Mouse (Mus musculus): ENCODE results near the gene Cnbp. TPM values are rescaled to one million over a fixed set of nuclear protein-coding genes. Genes with fewer than 3 reads are reported as not detected.

Gene Cnbp
- polyA plus RNA-seq, 1 experiment = 123 TPM

DNA sequence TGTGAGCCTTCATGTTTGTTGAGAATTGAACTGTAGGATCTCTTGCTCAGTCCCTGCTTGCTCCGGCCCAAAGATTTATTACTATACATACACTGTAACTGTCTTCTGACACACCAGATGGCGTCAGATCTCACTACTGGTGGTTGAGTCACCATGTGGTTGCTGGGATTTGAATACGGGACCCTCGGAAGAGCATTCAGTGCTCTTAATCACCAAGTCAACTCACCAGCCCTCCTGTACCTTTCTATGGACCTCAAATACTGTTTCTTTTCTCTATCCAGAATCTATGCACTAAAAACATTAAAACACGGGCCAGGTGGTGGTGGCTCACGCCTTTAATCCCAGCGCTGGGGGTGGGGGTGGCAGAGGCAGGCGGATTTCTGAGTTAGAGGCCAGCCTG is 9.3 kb downstream of the Cnbp start:
- Histone ChIP-seq H3K27me3 (ENCODE audit: control insufficient read depth, insufficient read depth, low read length) (no peaks in the 10 kb centered on the region), H3K4me1 (ENCODE audit: control insufficient read depth, insufficient read depth, insufficient read length) (peaks cover 7% of the 10 kb centered on the region), H3K4me3 (ENCODE audit: extremely low read depth, insufficient read depth, insufficient read length) (no peak overlapping the region), H3K27ac (ENCODE audit: insufficient read depth, low read length) (no peak overlapping the region), H3K36me3 (ENCODE audit: control insufficient read depth, insufficient read depth, low read length) (peaks cover 30% of the 10 kb centered on the region)
- WGBS = 87% methylated on average over 8 of the region's 8 CpGs
- no peak for DNase-seq (ENCODE audit: low read depth in 1 of 2, low spot score in 2 of 2)
- no peak for TF ChIP-seq POLR2A (IDR thresholded peaks at IDR 0.05; ENCODE audit: low read depth, low read length)
- no peak for TF ChIP-seq CTCF (IDR thresholded peaks at IDR 0.05; ENCODE audit: extremely low read depth, insufficient read depth, insufficient read length, insufficient replicate concordance)

DNA sequence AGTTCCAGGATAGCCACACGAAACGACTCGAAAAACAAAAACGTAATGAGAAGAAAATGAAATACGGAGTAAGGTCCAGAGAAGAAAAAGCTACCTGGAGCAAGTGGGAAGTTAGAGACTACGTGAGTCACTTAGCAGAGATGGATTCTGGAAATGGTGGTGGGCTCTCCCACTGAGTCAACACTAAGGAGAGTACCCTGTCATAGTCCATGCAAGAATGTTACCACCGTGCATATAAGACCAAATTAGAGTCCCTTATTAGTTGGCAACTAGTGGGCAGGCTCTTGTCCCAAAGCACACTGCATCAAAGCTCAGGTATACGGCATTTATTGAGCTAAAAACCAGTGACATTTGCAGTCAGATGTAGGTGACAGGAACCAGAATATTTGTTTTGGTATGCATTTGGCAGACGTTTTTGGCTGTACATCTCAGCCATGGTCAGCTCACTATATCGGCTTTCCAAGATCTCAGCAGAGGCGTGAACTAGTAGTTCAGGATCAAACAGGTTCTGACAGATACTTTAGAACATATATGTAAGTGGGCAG is 11.0 kb downstream of the Cnbp start:
- Histone ChIP-seq H3K36me3 (ENCODE audit: control insufficient read depth, insufficient read depth, low read length) (peaks cover 25% of the 10 kb centered on the region), H3K4me3 (ENCODE audit: extremely low read depth, insufficient read depth, insufficient read length) (no peak overlapping the region)

DNA sequence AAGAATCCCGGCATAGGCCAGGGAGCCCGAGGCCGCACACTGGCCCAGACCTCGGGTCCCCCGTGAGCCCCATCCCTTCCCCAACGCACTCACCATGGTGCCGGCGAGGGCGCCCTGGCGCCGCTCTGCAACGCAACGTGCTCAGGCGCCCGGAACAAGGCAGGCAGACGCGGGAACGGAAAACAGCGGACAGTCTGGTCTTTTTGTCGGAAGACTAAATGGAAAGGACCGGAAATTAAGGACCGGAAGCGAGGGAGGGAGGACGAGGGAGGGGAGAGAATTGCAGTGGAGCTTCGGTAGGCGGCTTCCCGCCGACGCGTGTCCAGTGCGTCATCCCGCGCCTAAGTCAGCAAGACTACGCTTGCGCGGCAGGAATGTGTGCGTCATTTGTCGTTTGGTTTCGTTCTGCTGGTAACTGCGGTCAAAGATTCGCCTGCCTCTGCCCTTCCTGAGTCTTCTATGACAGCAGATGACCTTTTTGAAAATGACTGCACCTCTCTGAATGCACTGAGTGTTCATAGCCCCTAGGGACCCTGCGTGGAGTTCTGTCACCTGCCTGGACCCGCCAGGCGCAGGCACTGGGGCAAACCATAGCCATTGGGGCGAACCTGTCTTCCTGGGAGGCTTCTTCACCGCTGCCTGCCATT is 12.2 kb downstream of the Cnbp start, which contains the start of gene Isy1:
Gene Isy1, minus strand, starts transcription at position 248 of the 647 bp plus-strand sequence.
- Histone ChIP-seq H3K4me1 (ENCODE audit: control insufficient read depth, insufficient read depth, insufficient read length) (peaks cover 7% of the 10 kb centered on the region), H3K27me3 (ENCODE audit: control insufficient read depth, insufficient read depth, low read length) (no peaks in the 10 kb centered on the region), H3K27ac (ENCODE audit: insufficient read depth, low read length) (peak within 1 kb of the TSS; percentile 93), H3K36me3 (ENCODE audit: control insufficient read depth, insufficient read depth, low read length) (peaks cover 21% of the 10 kb centered on the region), H3K4me3 (ENCODE audit: extremely low read depth, insufficient read depth, insufficient read length) (peak within 1 kb of the TSS; percentile 86)
- WGBS = 1% methylated on average over 46 of the region's 46 CpGs
- TF ChIP-seq POLR2A (IDR thresholded peaks at IDR 0.05; ENCODE audit: low read depth, low read length) = no peak; the same call in 1 of the 2 replicates
- no peak for TF ChIP-seq CTCF (IDR thresholded peaks at IDR 0.05; ENCODE audit: extremely low read depth, insufficient read depth, insufficient read length, insufficient replicate concordance)
- DNase-seq (ENCODE audit: low read depth in 1 of 2, low spot score in 2 of 2) = peak; percentile 89 to 99

More for the DNA sequence above, 11.0 kb downstream of the Cnbp start:
- no peak for DNase-seq (ENCODE audit: low read depth in 1 of 2, low spot score in 2 of 2)
- Histone ChIP-seq H3K27ac (ENCODE audit: insufficient read depth, low read length) (no peak overlapping the region), H3K27me3 (ENCODE audit: control insufficient read depth, insufficient read depth, low read length) (no peaks in the 10 kb centered on the region), H3K4me1 (ENCODE audit: control insufficient read depth, insufficient read depth, insufficient read length) (peaks cover 7% of the 10 kb centered on the region)
- TF ChIP-seq CTCF (IDR thresholded peaks at IDR 0.05; ENCODE audit: extremely low read depth, insufficient read depth, insufficient read length, insufficient replicate concordance) (no peak), POLR2A (IDR thresholded peaks at IDR 0.05; ENCODE audit: low read depth, low read length) (no peak)
- 62% methylated on average over 11 of the region's 11 CpGs for WGBS

DNA sequence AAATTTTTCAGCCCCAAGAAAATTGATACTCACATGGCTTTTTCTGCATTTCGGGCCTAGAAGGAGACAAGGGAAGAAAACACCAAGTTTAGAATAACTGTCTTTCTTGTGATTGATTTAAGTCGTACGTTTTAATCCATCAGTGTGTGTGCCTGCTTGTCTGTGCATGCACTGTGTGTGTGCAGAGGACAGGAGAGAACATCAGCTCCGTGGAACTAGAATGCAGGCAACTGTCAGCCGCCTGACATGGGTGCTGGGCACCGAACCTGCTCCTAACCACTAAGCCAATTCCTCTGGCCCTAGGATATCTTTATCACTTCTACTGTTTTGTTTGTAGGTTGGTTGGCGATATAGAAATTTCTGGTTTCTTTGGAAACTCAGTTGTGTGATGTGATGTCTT is 15.2 kb downstream of the Cnbp start, which contains the start of gene Gm45140:
Gene Gm45140, minus strand, starts transcription at position 101 of the 400 bp plus-strand sequence.
- WGBS = 95% methylated on average over 7 of the region's 7 CpGs

DNA sequence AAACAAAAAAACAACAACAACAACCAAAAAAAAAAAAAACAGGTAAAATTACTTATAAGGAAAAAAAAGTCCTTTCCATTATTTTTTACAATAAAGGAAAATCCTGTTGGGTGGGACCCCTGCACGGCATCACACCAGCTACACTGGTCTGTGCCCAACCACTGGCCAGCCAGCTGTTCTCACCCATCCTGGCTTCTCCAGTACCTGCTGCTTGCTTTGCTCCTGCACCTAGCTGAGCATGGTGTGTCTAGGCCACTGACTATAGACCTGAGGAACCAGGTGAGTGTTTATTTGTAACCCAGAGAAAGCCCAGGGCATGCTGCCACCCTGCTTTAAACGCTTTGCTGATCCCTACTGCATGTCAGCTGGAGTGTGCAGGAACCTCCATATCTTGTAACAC is 30.5 kb downstream of the Cnbp start:
- TF ChIP-seq CTCF (IDR thresholded peaks at IDR 0.05; ENCODE audit: extremely low read depth, insufficient read depth, insufficient read length, insufficient replicate concordance) (no peak), POLR2A (IDR thresholded peaks at IDR 0.05; ENCODE audit: low read depth, low read length) (no peak)
- WGBS = 98% methylated on average over 2 of the region's 2 CpGs
- peaks cover 45% of the 10 kb centered on the region for H3K36me3 ChIP-seq (ENCODE audit: control insufficient read depth, insufficient read depth, low read length)

More for the DNA sequence above, 15.2 kb downstream of the Cnbp start, which contains the start of gene Gm45140:
- H3K4me1 ChIP-seq (ENCODE audit: control insufficient read depth, insufficient read depth, insufficient read length) = peaks cover 7% of the 10 kb centered on the region
- no peak within 1 kb of the TSS for H3K4me3 ChIP-seq (ENCODE audit: extremely low read depth, insufficient read depth, insufficient read length)
- no peak for DNase-seq (ENCODE audit: low read depth in 1 of 2, low spot score in 2 of 2)
- no peaks in the 10 kb centered on the region for H3K27me3 ChIP-seq (ENCODE audit: control insufficient read depth, insufficient read depth, low read length)
- TF ChIP-seq CTCF (IDR thresholded peaks at IDR 0.05; ENCODE audit: extremely low read depth, insufficient read depth, insufficient read length, insufficient replicate concordance) (no peak), POLR2A (IDR thresholded peaks at IDR 0.05; ENCODE audit: low read depth, low read length) (no peak)
- H3K27ac ChIP-seq (ENCODE audit: insufficient read depth, low read length) = no peak within 1 kb of the TSS
- H3K36me3 ChIP-seq (ENCODE audit: control insufficient read depth, insufficient read depth, low read length) = peaks cover 12% of the 10 kb centered on the region

DNA sequence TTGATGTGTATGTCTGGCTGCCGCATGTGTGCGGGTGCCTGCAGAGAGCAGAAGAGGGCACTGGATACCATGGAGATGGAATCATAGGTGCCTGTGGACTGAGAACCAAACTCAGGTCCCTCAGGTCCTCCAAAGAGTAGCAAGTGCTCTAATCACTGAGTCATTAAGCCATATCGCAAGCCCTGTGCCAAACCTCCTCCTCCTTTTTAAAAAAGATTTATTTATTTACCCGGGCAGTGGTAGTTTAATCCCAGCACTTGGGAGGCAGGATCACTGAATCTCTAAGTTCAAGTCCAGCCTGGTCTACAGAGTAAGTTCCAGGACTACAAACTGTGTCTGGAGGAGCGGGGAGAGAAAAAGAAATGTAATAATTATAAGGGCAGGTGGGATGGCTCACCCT is 36.4 kb downstream of the Cnbp start:
- Histone ChIP-seq H3K4me1 (ENCODE audit: control insufficient read depth, insufficient read depth, insufficient read length) (peaks cover 7% of the 10 kb centered on the region), H3K4me3 (ENCODE audit: extremely low read depth, insufficient read depth, insufficient read length) (no peak overlapping the region), H3K27ac (ENCODE audit: insufficient read depth, low read length) (no peak overlapping the region), H3K27me3 (ENCODE audit: control insufficient read depth, insufficient read depth, low read length) (no peaks in the 10 kb centered on the region), H3K36me3 (ENCODE audit: control insufficient read depth, insufficient read depth, low read length) (peaks cover 18% of the 10 kb centered on the region)
- TF ChIP-seq CTCF (IDR thresholded peaks at IDR 0.05; ENCODE audit: extremely low read depth, insufficient read depth, insufficient read length, insufficient replicate concordance) = no peak
- WGBS = 94% methylated on average over 5 of the region's 5 CpGs
- DNase-seq (ENCODE audit: low read depth in 1 of 2, low spot score in 2 of 2) = no peak

More for the DNA sequence above, 30.5 kb downstream of the Cnbp start:
- Histone ChIP-seq H3K27ac (ENCODE audit: insufficient read depth, low read length) (no peak overlapping the region), H3K27me3 (ENCODE audit: control insufficient read depth, insufficient read depth, low read length) (no peaks in the 10 kb centered on the region), H3K4me1 (ENCODE audit: control insufficient read depth, insufficient read depth, insufficient read length) (no peaks in the 10 kb centered on the region), H3K4me3 (ENCODE audit: extremely low read depth, insufficient read depth, insufficient read length) (no peak overlapping the region)
- DNase-seq (ENCODE audit: low read depth in 1 of 2, low spot score in 2 of 2) = no peak

DNA sequence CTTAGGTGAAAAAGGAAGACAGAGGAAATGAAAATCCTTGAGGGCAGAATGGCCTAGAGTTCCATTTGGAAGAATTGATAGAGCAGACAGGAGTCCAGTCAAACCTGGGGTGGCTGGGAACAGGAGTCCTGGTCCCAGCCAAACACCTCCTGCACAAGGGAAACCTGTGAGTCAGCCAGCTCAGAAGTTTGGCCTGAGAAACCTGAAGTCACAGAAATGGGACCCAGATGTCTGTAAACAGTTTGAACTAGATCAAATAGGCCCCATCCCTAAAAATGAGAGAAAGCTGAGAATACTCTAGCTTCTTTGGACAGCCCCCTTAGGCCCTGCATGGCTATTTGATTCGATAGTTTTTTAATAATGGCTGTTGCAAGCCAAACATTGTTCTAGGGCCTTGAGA is 38.2 kb downstream of the Cnbp start:
- Histone ChIP-seq H3K36me3 (ENCODE audit: control insufficient read depth, insufficient read depth, low read length) (peaks cover 6% of the 10 kb centered on the region), H3K4me3 (ENCODE audit: extremely low read depth, insufficient read depth, insufficient read length) (no peak overlapping the region)
- DNase-seq (ENCODE audit: low read depth in 1 of 2, low spot score in 2 of 2) = no peak

More for the DNA sequence above, 38.2 kb downstream of the Cnbp start:
- H3K27me3 ChIP-seq (ENCODE audit: control insufficient read depth, insufficient read depth, low read length) = no peaks in the 10 kb centered on the region
- 95% methylated on average over 1 of the region's 1 CpGs for WGBS
- H3K27ac ChIP-seq (ENCODE audit: insufficient read depth, low read length) = 0 out of 2 replicates have a peak overlapping the region, but pooled peaks have one; percentile 64
- peaks cover 11% of the 10 kb centered on the region for H3K4me1 ChIP-seq (ENCODE audit: control insufficient read depth, insufficient read depth, insufficient read length)
- TF ChIP-seq CTCF (IDR thresholded peaks at IDR 0.05; ENCODE audit: extremely low read depth, insufficient read depth, insufficient read length, insufficient replicate concordance) (no peak), POLR2A (IDR thresholded peaks at IDR 0.05; ENCODE audit: low read depth, low read length) (no peak)

Data from spleen, adult 2 months (tissue).